Mouse (Mus musculus): ENCODE results near the gene Ehd1.
A peak's percentile ranks its signal among the peaks of the same experiment; 100 is the strongest.
"Not testable (repeated sequence)": the region's sequence is repeated elsewhere in the genome, so short reads cannot be mapped to it uniquely, and the experiment has no call there.

Ehd1 gene

GRCm38 (mm10) chr19:6278439-6279073, 2.0 kb downstream of the Ehd1 start:
- DNase-seq (ENCODE audit: low spot score in 2 of 2): no peak

GRCm38 (mm10) chr19:6279481-6280144, 3.1 kb downstream of the Ehd1 start:
- no peak for DNase-seq (ENCODE audit: low spot score in 2 of 2)

GRCm38 (mm10) chr19:6280554-6280953, 4.0 kb downstream of the Ehd1 start:
- no peak for DNase-seq (ENCODE audit: low spot score in 2 of 2)

GRCm38 (mm10) chr19:6281122-6282020, 4.8 kb downstream of the Ehd1 start:
- no peak for DNase-seq (ENCODE audit: low spot score in 2 of 2)

GRCm38 (mm10) chr19:6283001-6283400, 6.5 kb downstream of the Ehd1 start:
- DNase-seq (ENCODE audit: low spot score in 2 of 2): no peak

GRCm38 (mm10) chr19:6284502-6284901, 8.0 kb downstream of the Ehd1 start:
- DNase-seq (ENCODE audit: low spot score in 2 of 2): no peak

- no peak for DNase-seq (ENCODE audit: low spot score in 2 of 2)
These were observed 8.7 kb downstream of the Ehd1 start for GRCm38 (mm10) chr19:6285226-6285625.

GRCm38 (mm10) chr19:6285632-6286433, 9.3 kb downstream of the Ehd1 start:
- DNase-seq (ENCODE audit: low spot score in 2 of 2): no peak

- no peak for DNase-seq (ENCODE audit: low spot score in 2 of 2)
These were observed 10.2 kb downstream of the Ehd1 start for GRCm38 (mm10) chr19:6286434-6287401.

- peak in 1 of 2 experiments; percentile 13 for DNase-seq (ENCODE audit: low spot score in 2 of 2)
These were observed 11.8 kb downstream of the Ehd1 start for GRCm38 (mm10) chr19:6288236-6288894.

- no peak for DNase-seq (ENCODE audit: low spot score in 2 of 2)
These were observed 13.2 kb downstream of the Ehd1 start for GRCm38 (mm10) chr19:6289696-6290238.

GRCm38 (mm10) chr19:6290720-6291116, 14.2 kb downstream of the Ehd1 start:
- DNase-seq (ENCODE audit: low spot score in 2 of 2): not testable (repeated sequence)

GRCm38 (mm10) chr19:6291117-6291781, 14.7 kb downstream of the Ehd1 start:
- DNase-seq (ENCODE audit: low spot score in 2 of 2): no peak

GRCm38 (mm10) chr19:6292262-6292661, 15.7 kb downstream of the Ehd1 start:
- DNase-seq (ENCODE audit: low spot score in 2 of 2): no peak

GRCm38 (mm10) chr19:6294301-6294700, 17.8 kb downstream of the Ehd1 start:
- DNase-seq (ENCODE audit: low spot score in 2 of 2): no peak

- DNase-seq (ENCODE audit: low spot score in 2 of 2): no peak
These were observed 20.2 kb downstream of the Ehd1 start for GRCm38 (mm10) chr19:6296551-6297210.

- peak; percentile 78 to 79 for DNase-seq (ENCODE audit: low spot score in 2 of 2)
These were observed 21.1 kb downstream of the Ehd1 start for GRCm38 (mm10) chr19:6297641-6298040.

GRCm38 (mm10) chr19:6299003-6299402, 22.5 kb downstream of the Ehd1 start:
- DNase-seq (ENCODE audit: low spot score in 2 of 2): no peak

Measured in urinary bladder, postnatal 36 days (tissue).